Mouse (Mus musculus) midbrain, postnatal 0 days (tissue): ENCODE data around the gene Eif4a1. TPM values are rescaled to one million over a fixed set of nuclear protein-coding genes. Genes with fewer than 3 reads are reported as not detected.
A peak's percentile ranks its signal among the peaks of the same experiment; 100 is the strongest.

Experiments
- ATAC-seq: fragments of 200-750 bp; cut with Nextera tagmentation; 2 replicates; pipeline ENCODE4 v1.8.0; 2017; ENCODE audit warnings: moderate number of reproducible peaks, mild to moderate bottlenecking, moderate TSS enrichment, moderate library complexity; ENCODE audit not compliant: low FRiP score
- DNase-seq: peaks from one replicate; pipeline ENCODE4 v3.0.0-alpha.2; 2015; ENCODE audit warnings: low spot score
- H3K27ac ChIP-seq: fragments of 300-500 bp; sonication (generic); 2 replicates; pipeline ENCODE4 v1.5.1; 2014; ENCODE audit warnings: low read depth, mild to moderate bottlenecking, low read length, mixed read lengths
- H3K27me3 ChIP-seq: fragments of 300-500 bp; sonication (generic); 2 replicates; pipeline ENCODE4 v1.6.1; 2014; ENCODE audit warnings: low read length, control low read depth, mixed read lengths; ENCODE audit not compliant: insufficient read depth
- H3K36me3 ChIP-seq: fragments of 300-500 bp; sonication (generic); 2 replicates; pipeline ENCODE4 v1.6.1; 2014; ENCODE audit warnings: low read length, control low read depth, mixed read lengths; ENCODE audit not compliant: insufficient read depth
- H3K4me1 ChIP-seq: fragments of 300-500 bp; sonication (generic); 2 replicates; pipeline ENCODE4 v1.6.1; 2014; ENCODE audit warnings: mild to moderate bottlenecking, control low read depth, antibody characterized with exemption, low read length, mixed read lengths; ENCODE audit not compliant: insufficient read depth
- H3K4me2 ChIP-seq: fragments of 300-500 bp; sonication (generic); 2 replicates; pipeline ENCODE4 v1.6.1; 2014; ENCODE audit warnings: low read depth, mild to moderate bottlenecking, low read length, mixed read lengths; ENCODE audit not compliant: poor library complexity, severe bottlenecking
- H3K4me3 ChIP-seq: fragments of 300-500 bp; sonication (generic); 2 replicates; pipeline ENCODE4 v1.5.1; 2014; ENCODE audit warnings: low read depth, mild to moderate bottlenecking, low read length, moderate library complexity
- H3K9ac ChIP-seq: fragments of 300-500 bp; sonication (generic); replicated peaks from 2 replicates; pipeline ENCODE4 v1.6.1; 2014; ENCODE audit warnings: mild to moderate bottlenecking, low read length, moderate library complexity, mixed read lengths; ENCODE audit not compliant: poor library complexity, severe bottlenecking
- H3K9me3 ChIP-seq: fragments of 300-500 bp; sonication (generic); 2 replicates; pipeline ENCODE4 v1.6.1; 2016; ENCODE audit warnings: low read length, control low read depth
- CTCF ChIP-seq: IDR thresholded peaks from 2 replicates; pipeline ENCODE4 v1.5.1; 2016; ENCODE audit warnings: antibody characterized with exemption, mild to moderate bottlenecking
- WGBS: fragments of 180-500 bp; shearing (Covaris S2); extraction: QIAGEN DNeasy Blood & Tissue Kit; methylation state at CpG from one replicate; pipeline ENCODE4 v1.1.7; 2014; 5-methylcytosine and 5-hydroxymethylcytosine counted together
- polyA plus RNA-seq: library from polyadenylated mRNA; unstranded; fragments of >200 nt; fragmentation: Nextera tagmentation; extraction: Ambion mirVana; gene quantifications from 2 replicates; pipeline ENCODE4 v1.2.1, GENCODE M21; 2015
- total RNA-seq: library from RNA; depleted of rRNA; stranded (reverse); fragments of >200 nt; gene quantifications from 2 replicates; pipeline ENCODE4 v1.2.3, GENCODE M21; 2014

Gene Eif4a1
- total and polyA plus RNA-seq, 2 experiments from 2014 or later, result 502 to 793 TPM

DNA sequence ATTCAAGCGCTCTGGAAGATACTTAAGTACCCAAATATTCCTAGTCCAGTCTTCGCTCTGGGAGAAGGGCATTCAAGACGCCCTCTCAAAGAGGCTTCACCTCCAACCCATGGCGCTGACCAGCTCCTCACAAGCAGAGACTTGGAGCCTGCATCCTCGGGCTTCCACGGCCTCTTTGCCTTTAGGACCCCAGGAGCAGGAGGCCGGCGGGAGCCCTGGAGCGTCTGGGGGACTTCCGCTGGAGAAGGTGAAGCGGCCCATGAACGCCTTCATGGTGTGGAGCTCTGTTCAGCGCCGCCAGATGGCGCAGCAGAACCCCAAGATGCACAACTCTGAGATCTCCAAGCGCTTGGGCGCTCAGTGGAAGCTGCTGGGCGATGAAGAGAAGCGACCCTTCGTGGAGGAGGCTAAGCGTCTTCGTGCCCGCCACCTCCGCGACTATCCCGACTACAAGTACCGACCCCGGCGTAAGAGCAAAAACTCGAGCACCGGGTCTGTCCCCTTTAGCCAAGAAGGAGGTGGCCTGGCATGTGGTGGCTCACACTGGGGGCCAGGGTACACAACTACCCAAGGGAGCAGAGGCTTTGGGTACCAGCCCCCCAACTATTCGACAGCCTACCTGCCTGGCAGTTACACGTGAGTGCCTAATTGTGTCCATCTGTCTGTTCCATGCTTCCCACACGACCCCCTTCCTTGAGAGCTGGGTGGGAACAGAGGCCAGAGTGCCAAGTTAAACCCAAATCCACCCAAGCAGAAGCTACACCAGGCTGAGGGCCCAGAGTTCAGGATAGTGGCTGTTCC, 16.8 kb downstream of the Eif4a1 start, which contains the start of gene Sox15:
Gene Sox15 (plus strand): TSS at position 51 of the 801 bp plus-strand sequence.
- 0 out of 2 replicates have a peak, but pooled peaks have one; percentile 39 for ATAC-seq
- H3K27ac ChIP-seq, result peak within 1 kb of the TSS; percentile 14; the same call in 1 of the 2 replicates

DNA sequence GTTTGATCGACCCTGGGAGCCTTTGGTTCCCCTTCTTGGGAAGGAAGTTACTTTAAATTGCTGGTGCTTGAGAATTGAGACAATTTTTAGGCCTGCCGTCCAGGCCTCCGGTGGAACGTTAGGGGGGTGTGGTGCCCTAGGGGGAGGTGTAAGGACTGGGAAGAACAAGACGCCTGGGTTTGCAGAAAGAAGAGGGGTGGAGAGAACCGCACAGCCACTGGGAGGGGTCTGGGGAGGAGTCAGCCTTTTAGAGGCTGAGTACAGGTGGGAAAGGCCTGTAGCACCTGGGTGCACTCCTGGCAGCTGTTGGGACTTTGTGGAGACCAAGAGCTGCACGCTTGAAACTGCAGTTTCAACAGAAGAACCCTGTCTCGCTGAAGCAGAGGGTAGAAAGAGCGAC, 17.5 kb downstream of the Eif4a1 start:
- ATAC-seq (no peak), DNase-seq (no peak)
- Histone ChIP-seq H3K27ac (no peak overlapping the region), H3K9me3 (no peaks in the 10 kb centered on the region), H3K9ac (no peak overlapping the region), H3K4me3 (no peak overlapping the region), H3K4me1 (0 out of 2 replicates have a peak, but pooled peaks cover 4% of the 10 kb centered on the region), H3K36me3 (peaks cover 51% of the 10 kb centered on the region), H3K27me3 (no peaks in the 10 kb centered on the region), H3K4me2 (no peak overlapping the region)
- 50% methylated on average over 9 of the region's 9 CpGs for WGBS
- TF ChIP-seq CTCF, result no peak

More for the DNA sequence above, 16.8 kb downstream of the Eif4a1 start, which contains the start of gene Sox15:
- DNase-seq, result peak; percentile 84
- peak within 1 kb of the TSS; percentile 36; the same call in 1 of the 2 replicates for H3K4me2 ChIP-seq
- H3K4me1 ChIP-seq, result 0 out of 2 replicates have a peak, but pooled peaks cover 4% of the 10 kb centered on the region
- H3K4me3 ChIP-seq, result 0 out of 2 replicates have a peak within 1 kb of the TSS, but pooled peaks have one; percentile 13
- no peaks in the 10 kb centered on the region for H3K9me3 ChIP-seq
- WGBS, result 21% methylated on average over 34 of the region's 34 CpGs
- no peaks in the 10 kb centered on the region for H3K27me3 ChIP-seq
- H3K36me3 ChIP-seq, result peaks cover 44% of the 10 kb centered on the region
- peak; percentile 85 for TF ChIP-seq CTCF
- no peak within 1 kb of the TSS for H3K9ac ChIP-seq

DNA sequence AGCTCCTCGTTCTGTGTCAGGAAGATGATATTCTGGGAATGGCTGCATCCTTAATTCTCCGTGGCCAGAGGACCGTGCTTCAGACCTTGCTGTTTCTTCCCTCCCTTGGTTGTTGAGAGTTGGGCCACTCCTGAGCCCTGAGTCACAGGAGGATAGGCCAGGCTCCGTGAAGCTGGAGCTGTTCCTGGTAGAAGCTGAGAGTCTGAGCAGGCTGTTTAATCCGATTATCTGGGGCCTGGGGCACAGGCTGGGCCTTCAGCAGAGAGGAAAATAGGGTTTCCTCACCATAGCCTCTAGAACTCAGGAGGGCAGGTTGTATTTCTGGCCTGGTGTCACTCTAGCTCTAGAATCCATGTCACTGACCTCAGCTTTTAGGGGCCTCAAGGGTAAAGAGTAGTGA, 18.8 kb downstream of the Eif4a1 start:
- Histone ChIP-seq H3K27ac (no peak overlapping the region), H3K36me3 (peaks cover 56% of the 10 kb centered on the region), H3K4me2 (no peak overlapping the region), H3K9me3 (no peaks in the 10 kb centered on the region), H3K27me3 (no peaks in the 10 kb centered on the region), H3K9ac (no peak overlapping the region; the same call in 1 of the 2 replicates), H3K4me1 (0 out of 2 replicates have a peak, but pooled peaks cover 4% of the 10 kb centered on the region), H3K4me3 (no peak overlapping the region)
- no peak for TF ChIP-seq CTCF
- DNase-seq (no peak), ATAC-seq (no peak)
- 43% methylated on average over 5 of the region's 5 CpGs for WGBS

DNA sequence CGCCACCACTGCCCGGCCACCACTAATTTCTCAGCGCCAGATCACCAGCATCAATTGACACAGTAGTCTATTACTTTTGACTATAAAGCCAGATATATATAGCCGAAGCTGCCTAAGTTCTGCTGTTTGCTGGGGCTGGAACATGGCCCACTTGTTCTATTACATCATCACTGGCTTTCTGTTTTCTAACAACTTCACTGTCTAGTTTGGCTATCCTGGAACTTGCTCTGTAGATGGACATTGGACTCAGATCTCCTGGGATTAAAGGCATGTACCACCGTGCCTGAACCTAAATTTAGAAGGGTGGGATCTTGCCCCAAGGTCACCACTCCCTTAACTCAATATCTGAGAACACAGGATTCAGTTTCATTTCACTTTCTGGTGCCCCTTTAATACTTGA, 26.4 kb downstream of the Eif4a1 start:
- Histone ChIP-seq H3K4me2 (no peak overlapping the region), H3K9me3 (no peaks in the 10 kb centered on the region), H3K36me3 (peaks cover 75% of the 10 kb centered on the region), H3K9ac (no peak overlapping the region), H3K4me1 (no peaks in the 10 kb centered on the region), H3K4me3 (no peak overlapping the region), H3K27me3 (no peaks in the 10 kb centered on the region), H3K27ac (no peak overlapping the region)
- 92% methylated on average over 5 of the region's 5 CpGs for WGBS
- DNase-seq (no peak), ATAC-seq (no peak)
- no peak for TF ChIP-seq CTCF

DNA sequence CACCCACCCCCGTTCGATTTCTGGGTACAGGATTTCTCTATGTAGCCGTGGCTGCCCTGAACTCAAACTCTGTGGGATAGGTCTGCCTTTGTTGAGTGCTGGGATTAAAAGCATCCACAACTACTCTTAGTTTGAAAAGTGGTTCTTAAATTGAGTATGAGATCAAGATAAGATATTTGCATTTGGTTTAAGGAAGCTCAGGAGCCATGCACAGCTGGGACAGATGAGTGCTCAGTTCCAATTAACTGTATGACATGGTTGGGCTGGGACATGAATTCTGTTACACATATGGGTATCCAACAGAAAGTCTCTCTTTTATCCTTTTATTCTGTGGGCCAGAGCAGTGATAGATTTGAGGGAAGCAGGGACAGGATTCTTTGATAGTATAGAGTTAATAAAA, 36.8 kb downstream of the Eif4a1 start:
- TF ChIP-seq CTCF, result no peak
- Histone ChIP-seq H3K9ac (no peak overlapping the region), H3K4me1 (no peaks in the 10 kb centered on the region)

More for the DNA sequence above, 36.8 kb downstream of the Eif4a1 start:
- no peak overlapping the region for H3K27ac ChIP-seq
- no peak overlapping the region for H3K4me2 ChIP-seq
- no peaks in the 10 kb centered on the region for H3K27me3 ChIP-seq
- no peak overlapping the region for H3K4me3 ChIP-seq
- no peak for ATAC-seq
- 84% methylated on average over 3 of the region's 3 CpGs for WGBS
- H3K9me3 ChIP-seq, result no peaks in the 10 kb centered on the region
- H3K36me3 ChIP-seq, result peaks cover 10% of the 10 kb centered on the region
- DNase-seq, result no peak
